Mouse (Mus musculus): ENCODE data around the gene Pgrmc2.

GRCm38 (mm10) chr3:41018022-41018608 lies 64.7 kb downstream of the Pgrmc2 start:
- TF ChIP-seq CTCF (conservative IDR thresholded peaks at IDR 0.05 in 1 of 2, IDR thresholded peaks at IDR 0.05 in 1 of 2; ENCODE audit: low read depth in 2 of 2, low read length in 2 of 2) (no peak), MYC (IDR thresholded peaks at IDR 0.05; ENCODE audit: low read depth, low read length) (no peak), POLR2A (IDR thresholded peaks at IDR 0.05; ENCODE audit: low read depth, low read length) (no peak), JUND (conservative IDR thresholded peaks at IDR 0.05; ENCODE audit: low read depth, low read length) (no peak), USF1 (IDR thresholded peaks at IDR 0.05; ENCODE audit: low read depth, low read length) (no peak), MXI1 (IDR thresholded peaks at IDR 0.05; ENCODE audit: low read depth, low read length) (no peak), MAX (IDR thresholded peaks at IDR 0.05; ENCODE audit: low read length) (no peak), HCFC1 (IDR thresholded peaks at IDR 0.05; ENCODE audit: low read depth, low read length) (no peak), ZNF384 (IDR thresholded peaks at IDR 0.05; ENCODE audit: low read depth, low read length) (no peak), CHD1 (IDR thresholded peaks at IDR 0.05; ENCODE audit: low read depth, low read length) (no peak), MAFK (IDR thresholded peaks at IDR 0.05; ENCODE audit: insufficient replicate concordance, low read length) (no peak), USF2 (conservative IDR thresholded peaks at IDR 0.05; ENCODE audit: low read depth, low read length) (no peak), GABPA (IDR thresholded peaks at IDR 0.05; ENCODE audit: insufficient replicate concordance, low read depth, low read length) (no peak), EP300 (IDR thresholded peaks at IDR 0.05; ENCODE audit: low read length) (no peak)
